ENCODE assay signal across 14 mouse cellular contexts in genomic region chr2:167053127-167053844, GRCm38 (mm10). TPM values are rescaled to one million over a fixed set of nuclear protein-coding genes. Genes with fewer than 3 reads are reported as not detected.
DNase-seq lines count a peak whose midpoint lies in the region; ATAC-seq and TF ChIP-seq lines count a peak whose summit lies in the region.
"Had no signal": no experiment of that assay in that cellular context is flagged by ENCODE, and none has a peak within 500 bp of the region (broad histone marks: within the 10 kb centered on the region; RNA-seq: fewer than 3 reads in every experiment).

No protein-coding gene starts in this region.

- H3K27ac ChIP-seq in heart, embryonic 12.5 days (ENCODE audit: poor library complexity, severe bottlenecking), result 0 out of 2 replicates have a peak overlapping the region, but pooled peaks have one; percentile 25
- no peak overlapping the region; the same call in 1 of the 2 replicates for H3K27ac ChIP-seq in midbrain, embryonic 14.5 days (replicated peaks; ENCODE audit: low read depth, low read length)
- H3K27ac ChIP-seq in midbrain, embryonic 15.5 days, result no peak overlapping the region
- H3K27ac ChIP-seq in forebrain, postnatal 0 days (ENCODE audit: low read depth, low read length), result no peak overlapping the region
- H3K27ac ChIP-seq in stomach, embryonic 15.5 days, result no peak overlapping the region
- H3K27ac ChIP-seq in layer of hippocampus, adult 2 months, result no peak overlapping the region

- 70% methylated on average over 9 of the region's 9 CpGs for WGBS in heart, embryonic 12.5 days
- WGBS in midbrain, embryonic 14.5 days, result 70% methylated on average over 9 of the region's 9 CpGs
- 56% methylated on average over 9 of the region's 9 CpGs for WGBS in midbrain, embryonic 15.5 days
- WGBS in forebrain, postnatal 0 days, result 58% methylated on average over 9 of the region's 9 CpGs
- WGBS in stomach, embryonic 15.5 days, result 67% methylated on average over 9 of the region's 9 CpGs

- H3K4me3 ChIP-seq in heart, embryonic 12.5 days, result no peak overlapping the region
- H3K4me3 ChIP-seq in midbrain, embryonic 14.5 days (replicated peaks; ENCODE audit: low read depth, low read length), result no peak overlapping the region
- H3K4me3 ChIP-seq in midbrain, embryonic 15.5 days, result no peak overlapping the region
- H3K4me3 ChIP-seq in forebrain, postnatal 0 days (ENCODE audit: low read depth, low read length), result no peak overlapping the region
- H3K4me3 ChIP-seq in stomach, embryonic 15.5 days (replicated peaks), result no peak overlapping the region
- no peak overlapping the region for H3K4me3 ChIP-seq in layer of hippocampus, adult 2 months
- H3K4me3 ChIP-seq: myocyte had no signal

- no peak for TF ChIP-seq CTCF in forebrain, postnatal 0 days (IDR thresholded peaks at IDR 0.05; ENCODE audit: low read depth)
- TF ChIP-seq CTCF in layer of hippocampus, adult 2 months (conservative IDR thresholded peaks at IDR 0.05), result no peak

- no peaks in the 10 kb centered on the region for H3K9me3 ChIP-seq in heart, embryonic 12.5 days (replicated peaks)
- no peaks in the 10 kb centered on the region for H3K9me3 ChIP-seq in midbrain, embryonic 14.5 days (ENCODE audit: control insufficient read depth, low read length)
- H3K9me3 ChIP-seq in midbrain, embryonic 15.5 days, result no peaks in the 10 kb centered on the region
- no peaks in the 10 kb centered on the region for H3K9me3 ChIP-seq in forebrain, postnatal 0 days (ENCODE audit: low read length)
- no peaks in the 10 kb centered on the region for H3K9me3 ChIP-seq in stomach, embryonic 15.5 days

- H3K36me3 ChIP-seq in heart, embryonic 12.5 days, result peaks cover 79% of the 10 kb centered on the region
- H3K36me3 ChIP-seq in midbrain, embryonic 14.5 days (ENCODE audit: control insufficient read depth, insufficient read depth, low read length), result peaks cover 81% of the 10 kb centered on the region
- peaks cover 60% of the 10 kb centered on the region for H3K36me3 ChIP-seq in midbrain, embryonic 15.5 days (replicated peaks)
- H3K36me3 ChIP-seq in forebrain, postnatal 0 days (ENCODE audit: insufficient read depth), result peaks cover 62% of the 10 kb centered on the region
- H3K36me3 ChIP-seq in stomach, embryonic 15.5 days, result peaks cover 37% of the 10 kb centered on the region

- peaks cover 21% of the 10 kb centered on the region for H3K4me1 ChIP-seq in heart, embryonic 12.5 days (replicated peaks)
- H3K4me1 ChIP-seq in midbrain, embryonic 14.5 days (ENCODE audit: control insufficient read depth, insufficient read depth, low read length), result 0 out of 2 replicates have a peak, but pooled peaks cover 4% of the 10 kb centered on the region
- peaks cover 9% of the 10 kb centered on the region for H3K4me1 ChIP-seq in midbrain, embryonic 15.5 days
- H3K4me1 ChIP-seq in forebrain, postnatal 0 days (ENCODE audit: insufficient read depth), result 0 out of 2 replicates have a peak, but pooled peaks cover 3% of the 10 kb centered on the region
- H3K4me1 ChIP-seq in stomach, embryonic 15.5 days, result no peaks in the 10 kb centered on the region

- no peak for ATAC-seq in heart, embryonic 12.5 days (ENCODE audit: insufficient number of reproducible peaks, low FRiP score)
- no peak for ATAC-seq in midbrain, embryonic 14.5 days (ENCODE audit: low FRiP score, low TSS enrichment)
- no peak for ATAC-seq in midbrain, embryonic 15.5 days (replicated peaks)
- ATAC-seq in forebrain, postnatal 0 days, result peak; percentile 29; the same call in 1 of the 2 replicates
- peak; percentile 44; the same call in 1 of the 2 replicates for ATAC-seq in stomach, embryonic 15.5 days (ENCODE audit: insufficient read depth, low FRiP score, low read depth)
- ATAC-seq: Patski had no signal

- H3K9ac ChIP-seq in heart, embryonic 12.5 days, result no peak overlapping the region
- 0 out of 2 replicates have a peak overlapping the region, but pooled peaks have one; percentile 9 for H3K9ac ChIP-seq in midbrain, embryonic 14.5 days (replicated peaks; ENCODE audit: low read length)
- H3K9ac ChIP-seq in midbrain, embryonic 15.5 days, result no peak overlapping the region; the same call in 1 of the 2 replicates
- no peak overlapping the region for H3K9ac ChIP-seq in forebrain, postnatal 0 days
- no peak overlapping the region for H3K9ac ChIP-seq in stomach, embryonic 15.5 days

- intact Hi-C loops in heart, postnatal 25 days (cut with DNase I), result no loop called here

- H3K4me2 ChIP-seq in heart, embryonic 12.5 days, result no peak overlapping the region
- no peak overlapping the region for H3K4me2 ChIP-seq in midbrain, embryonic 14.5 days (ENCODE audit: low read length)
- H3K4me2 ChIP-seq in midbrain, embryonic 15.5 days, result no peak overlapping the region
- H3K4me2 ChIP-seq in forebrain, postnatal 0 days (ENCODE audit: low read depth), result no peak overlapping the region
- no peak overlapping the region for H3K4me2 ChIP-seq in stomach, embryonic 15.5 days

- no peak for DNase-seq in heart, postnatal 25 days (ENCODE audit: low spot score)
- no peak for DNase-seq in midbrain, embryonic 14.5 days
- DNase-seq in forebrain, postnatal 0 days, result no peak
- no peak for DNase-seq in layer of hippocampus, adult 2 months (ENCODE audit: low spot score in 2 of 2)
- no peak for DNase-seq in right cerebral cortex, adult 2 months (ENCODE audit: low spot score in 2 of 2)
- DNase-seq: adrenal gland, postnatal 10 days; B cell, adult 2 months; cerebellum, adult 9-10 months; gastrocnemius, postnatal 36 days had no signal

- H3K27me3 ChIP-seq in heart, embryonic 12.5 days (replicated peaks), result no peaks in the 10 kb centered on the region
- H3K27me3 ChIP-seq in midbrain, embryonic 14.5 days (ENCODE audit: control insufficient read depth, insufficient read depth, low read length), result no peaks in the 10 kb centered on the region
- no peaks in the 10 kb centered on the region for H3K27me3 ChIP-seq in midbrain, embryonic 15.5 days (replicated peaks)
- no peaks in the 10 kb centered on the region for H3K27me3 ChIP-seq in forebrain, postnatal 0 days (ENCODE audit: insufficient read depth, low read length)
- H3K27me3 ChIP-seq in stomach, embryonic 15.5 days (replicated peaks), result no peaks in the 10 kb centered on the region
- H3K27me3 ChIP-seq: Patski had no signal

RNA-seq across cellular contexts. Expression of gene Znfx1, which starts 9.5 kb away (rescaled TPM):
- polyA plus RNA-seq in heart, embryonic 12.5 days (2016; fragmentation: Nextera tagmentation; extraction: Ambion mirVana), result 9.8 and 10.4 TPM in 2 replicates
- total RNA-seq in heart, postnatal 25 days (2021), result 10 to 100 TPM; 31.6 to 36.3 TPM
- 8.9 and 9.3 TPM in 2 replicates for polyA plus RNA-seq in midbrain, embryonic 14.5 days (2014; fragmentation: Nextera tagmentation; extraction: Ambion mirVana)
- polyA plus RNA-seq in midbrain, embryonic 15.5 days (2015; fragmentation: Nextera tagmentation; extraction: Ambion mirVana), result 9.5 and 10.1 TPM in 2 replicates
- total RNA-seq in forebrain, postnatal 0 days (2014; rRNA removed), result 20.5 and 25.4 TPM in 2 replicates
- polyA plus RNA-seq in forebrain, postnatal 0 days (2015; fragmentation: Nextera tagmentation; extraction: Ambion mirVana), result 2.2 and 4.4 TPM in 2 replicates
- polyA plus RNA-seq in stomach, embryonic 15.5 days (2015; fragmentation: Nextera tagmentation; extraction: Ambion mirVana), result 7.9 TPM in 2 replicates
- total RNA-seq in layer of hippocampus, adult 2 months (2021), result 10 to 100 TPM; 38.5 to 45.6 TPM

RNA-seq across cellular contexts. Expression of gene Ddx27, which starts 38.3 kb away (rescaled TPM):
- polyA plus RNA-seq in heart, embryonic 12.5 days (2016; fragmentation: Nextera tagmentation; extraction: Ambion mirVana), result 33.7 and 35.8 TPM in 2 replicates
- 10 to 100 TPM; 10.0 to 11.3 TPM for total RNA-seq in heart, postnatal 25 days (2021)
- polyA plus RNA-seq in midbrain, embryonic 14.5 days (2014; fragmentation: Nextera tagmentation; extraction: Ambion mirVana), result 26.6 and 31.0 TPM in 2 replicates
- 38.8 and 40.7 TPM in 2 replicates for polyA plus RNA-seq in midbrain, embryonic 15.5 days (2015; fragmentation: Nextera tagmentation; extraction: Ambion mirVana)
- 37.9 and 42.5 TPM in 2 replicates for total RNA-seq in forebrain, postnatal 0 days (2014; rRNA removed)
- polyA plus RNA-seq in forebrain, postnatal 0 days (2015; fragmentation: Nextera tagmentation; extraction: Ambion mirVana), result 28.4 and 36.9 TPM in 2 replicates
- 47.4 and 50.4 TPM in 2 replicates for polyA plus RNA-seq in stomach, embryonic 15.5 days (2015; fragmentation: Nextera tagmentation; extraction: Ambion mirVana)
- 10 to 100 TPM; 32.8 to 37.5 TPM for total RNA-seq in layer of hippocampus, adult 2 months (2021)

RNA-seq across cellular contexts. Expression of gene Stau1, which starts 57.2 kb away (rescaled TPM):
- polyA plus RNA-seq in heart, embryonic 12.5 days (2016; fragmentation: Nextera tagmentation; extraction: Ambion mirVana), result 69.6 and 71.8 TPM in 2 replicates
- total RNA-seq in heart, postnatal 25 days (2021), result 10 to 100 TPM; 41.7 to 45.4 TPM
- polyA plus RNA-seq in midbrain, embryonic 14.5 days (2014; fragmentation: Nextera tagmentation; extraction: Ambion mirVana), result 84.1 and 109 TPM in 2 replicates
- polyA plus RNA-seq in midbrain, embryonic 15.5 days (2015; fragmentation: Nextera tagmentation; extraction: Ambion mirVana), result 114 and 122 TPM in 2 replicates
- total RNA-seq in forebrain, postnatal 0 days (2014; rRNA removed), result 29.7 and 39.6 TPM in 2 replicates
- 75.2 and 97.3 TPM in 2 replicates for polyA plus RNA-seq in forebrain, postnatal 0 days (2015; fragmentation: Nextera tagmentation; extraction: Ambion mirVana)
- 70.6 and 76.9 TPM in 2 replicates for polyA plus RNA-seq in stomach, embryonic 15.5 days (2015; fragmentation: Nextera tagmentation; extraction: Ambion mirVana)
- total RNA-seq in layer of hippocampus, adult 2 months (2021), result 10 to 100 TPM; 64.3 to 66.4 TPM

Comparison
In these comparisons a context has a peak if more than half of its experiments do, and no peak if none do; other contexts are left out.
1. ATAC-seq: peak in forebrain, postnatal 0 days (single experiment) and stomach, embryonic 15.5 days (single experiment); none in heart, embryonic 12.5 days (single experiment), midbrain, embryonic 14.5 days (single experiment) and midbrain, embryonic 15.5 days (single experiment).